Mouse (Mus musculus): ENCODE measurements around the gene 3110001I22Rik.

DNA sequence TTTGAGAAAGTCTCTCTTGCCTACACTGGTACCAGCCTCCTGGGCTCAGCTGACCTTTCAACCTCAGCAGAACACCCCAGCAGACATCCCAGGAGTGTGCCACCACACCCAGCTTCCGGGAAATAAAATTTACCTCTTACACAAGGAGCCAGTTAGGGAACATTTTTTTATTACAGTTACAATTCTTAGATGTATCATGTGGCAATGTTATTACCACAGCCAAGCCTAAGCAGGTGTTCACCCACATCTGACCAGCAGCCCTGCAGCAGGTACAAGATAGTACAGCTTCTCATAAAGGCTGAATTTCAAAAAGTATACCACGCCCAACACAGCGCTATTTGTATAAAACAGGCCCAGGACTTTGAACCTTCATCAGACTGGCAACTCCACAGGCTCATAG, 43.2 kb downstream of the 3110001I22Rik start:
- no peak for TF ChIP-seq GATA1 (IDR thresholded peaks at IDR 0.05; ENCODE audit: low read length)
- TF ChIP-seq TAL1 (IDR thresholded peaks at IDR 0.05; ENCODE audit: low read length): no peak
